Mouse (Mus musculus) intestine, postnatal 0 days (tissue): ENCODE measurements around the gene Fbln1. TPM values are rescaled to one million over a fixed set of nuclear protein-coding genes. Genes with fewer than 3 reads are reported as not detected.

ENCODE experiments used
- ATAC-seq: fragments of 200-750 bp; cut with Nextera tagmentation; 2 replicates; pipeline ENCODE4 v1.8.0; 2017; ENCODE audit warnings: mild to moderate bottlenecking, moderate TSS enrichment, moderate library complexity
- H3K27ac ChIP-seq: fragments of 300-500 bp; sonication (generic); 2 replicates; pipeline ENCODE4 v1.5.1; 2014; ENCODE audit warnings: mild to moderate bottlenecking, low read depth, low read length, moderate library complexity
- H3K27me3 ChIP-seq: fragments of 300-500 bp; sonication (generic); replicated peaks from 2 replicates; pipeline ENCODE4 v1.6.1; 2014; ENCODE audit warnings: low read length, mixed read lengths; ENCODE audit not compliant: control insufficient read depth, insufficient read depth
- H3K36me3 ChIP-seq: fragments of 300-500 bp; sonication (generic); 2 replicates; pipeline ENCODE4 v1.6.1; 2014; ENCODE audit warnings: mild to moderate bottlenecking, moderate library complexity; ENCODE audit not compliant: control insufficient read depth, insufficient read depth
- H3K4me1 ChIP-seq: fragments of 300-500 bp; sonication (generic); replicated peaks from 2 replicates; pipeline ENCODE4 v1.6.1; 2014; ENCODE audit warnings: antibody characterized with exemption, low read length, mixed read lengths; ENCODE audit not compliant: control insufficient read depth, insufficient read depth
- H3K4me2 ChIP-seq: fragments of 300-500 bp; sonication (generic); replicated peaks from 2 replicates; pipeline ENCODE4 v1.6.1; 2014; ENCODE audit warnings: low read depth, mild to moderate bottlenecking, moderate library complexity
- H3K4me3 ChIP-seq: fragments of 300-500 bp; sonication (generic); 2 replicates; pipeline ENCODE4 v1.5.1; 2014; ENCODE audit warnings: low read depth, low read length
- H3K9ac ChIP-seq: fragments of 300-500 bp; sonication (generic); 2 replicates; pipeline ENCODE4 v1.6.1; 2014; ENCODE audit warnings: mild to moderate bottlenecking, low read depth, low read length
- H3K9me3 ChIP-seq: fragments of 300-500 bp; sonication (generic); 2 replicates; pipeline ENCODE4 v1.6.1; 2016; ENCODE audit warnings: mixed run types; ENCODE audit not compliant: control insufficient read depth
- CTCF ChIP-seq: sonication (generic); IDR thresholded peaks from 2 replicates; pipeline ENCODE4 v1.5.1; 2016; ENCODE audit warnings: low read depth, mild to moderate bottlenecking, control low read depth, antibody characterized with exemption, moderate library complexity
- whole genome bisulfite sequencing: fragments of 180-500 bp; shearing (Covaris S2); extraction: QIAGEN DNeasy Blood & Tissue Kit; methylation state at CpG from one replicate; pipeline ENCODE4 v1.1.7; 2014; 5-methylcytosine and 5-hydroxymethylcytosine counted together
- polyA plus RNA-seq: library from polyadenylated mRNA; unstranded; fragments of >200 nt; fragmentation: Nextera tagmentation; extraction: Ambion mirVana; gene quantifications from 2 replicates; pipeline ENCODE4 v1.2.1, GENCODE M21; 2015

Fbln1 gene
- polyA plus RNA-seq, 1 experiment from 2014 or later = 97.9 TPM

DNA sequence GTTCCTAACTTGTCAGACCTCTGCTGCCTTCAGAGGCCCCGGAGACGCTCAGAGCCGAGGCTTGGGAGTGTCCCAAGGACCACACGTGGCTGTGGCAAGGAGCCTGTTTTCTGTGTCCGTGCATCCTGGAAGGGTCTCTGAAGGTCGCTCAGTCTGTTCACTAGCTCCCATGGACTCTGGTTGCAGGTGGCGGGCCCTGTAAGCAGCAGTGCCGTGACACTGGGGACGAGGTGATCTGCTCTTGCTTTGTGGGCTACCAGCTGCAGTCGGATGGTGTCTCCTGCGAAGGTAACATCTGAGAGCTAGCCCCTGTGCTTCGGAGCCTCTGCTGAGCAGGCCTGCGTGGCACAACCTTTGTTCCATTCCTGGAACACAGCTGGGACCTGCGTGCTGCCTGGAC lies 24.9 kb downstream of the Fbln1 start:
- Histone ChIP-seq H3K9me3 (no peaks in the 10 kb centered on the region), H3K36me3 (peaks cover 16% of the 10 kb centered on the region; the same call in 1 of the 2 replicates), H3K4me2 (no peak overlapping the region; the same call in 1 of the 2 replicates), H3K27ac (peak overlapping the region; percentile 92), H3K4me3 (no peak overlapping the region), H3K9ac (no peak overlapping the region), H3K27me3 (no peaks in the 10 kb centered on the region), H3K4me1 (peaks cover 13% of the 10 kb centered on the region)
- no peak; the same call in 1 of the 2 replicates for TF ChIP-seq CTCF
- ATAC-seq = peak; percentile 23; the same call in 1 of the 2 replicates
- WGBS = 69% methylated on average over 14 of the region's 14 CpGs

DNA sequence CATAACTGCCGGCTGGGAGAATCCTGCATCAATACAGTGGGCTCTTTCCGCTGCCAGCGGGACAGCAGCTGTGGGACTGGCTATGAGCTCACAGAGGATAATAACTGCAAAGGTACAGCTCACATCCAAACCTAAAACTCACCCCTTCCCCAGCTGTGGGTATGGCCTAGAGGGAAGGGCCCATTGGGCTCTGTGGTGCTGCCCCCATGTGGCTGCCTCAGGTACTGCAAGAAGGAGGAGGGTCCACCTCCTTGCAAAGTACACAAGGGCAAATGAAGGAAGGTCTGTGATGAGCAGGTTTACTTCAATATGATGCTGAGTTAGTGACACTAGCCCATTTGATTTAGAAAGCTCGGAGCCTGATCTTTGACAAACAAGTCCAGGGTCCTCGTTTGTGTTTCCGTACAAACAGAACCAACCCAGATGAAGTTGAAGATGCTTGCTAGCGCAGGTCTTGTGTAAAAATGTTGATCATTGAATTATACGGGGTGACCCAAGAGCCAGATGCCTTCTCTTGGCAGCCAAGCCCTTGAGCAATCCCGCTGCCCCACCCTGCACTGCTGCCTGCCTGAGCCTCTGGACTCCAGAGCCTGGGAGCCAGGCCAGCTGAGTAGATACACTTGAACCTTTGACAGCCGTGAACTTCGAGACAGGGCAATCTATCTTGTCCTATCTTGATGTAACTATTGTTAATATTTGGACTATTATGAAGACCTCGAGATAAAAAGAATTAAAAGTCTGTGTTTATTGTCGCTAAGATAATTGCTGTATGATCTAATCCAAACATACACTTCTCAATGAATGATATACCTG lies 25.9 kb downstream of the Fbln1 start:
- no peaks in the 10 kb centered on the region for H3K9me3 ChIP-seq
- no peak overlapping the region for H3K4me2 ChIP-seq
- no peaks in the 10 kb centered on the region for H3K27me3 ChIP-seq
- H3K9ac ChIP-seq = no peak overlapping the region
- no peak overlapping the region for H3K4me3 ChIP-seq
- peak; percentile 66 for ATAC-seq
- H3K36me3 ChIP-seq = peaks cover 18% of the 10 kb centered on the region; the same call in 1 of the 2 replicates
- TF ChIP-seq CTCF = peak; percentile 96
- peaks cover 13% of the 10 kb centered on the region for H3K4me1 ChIP-seq
- 44% methylated on average over 13 of the region's 13 CpGs for WGBS
- peak overlapping the region; percentile 92 for H3K27ac ChIP-seq

DNA sequence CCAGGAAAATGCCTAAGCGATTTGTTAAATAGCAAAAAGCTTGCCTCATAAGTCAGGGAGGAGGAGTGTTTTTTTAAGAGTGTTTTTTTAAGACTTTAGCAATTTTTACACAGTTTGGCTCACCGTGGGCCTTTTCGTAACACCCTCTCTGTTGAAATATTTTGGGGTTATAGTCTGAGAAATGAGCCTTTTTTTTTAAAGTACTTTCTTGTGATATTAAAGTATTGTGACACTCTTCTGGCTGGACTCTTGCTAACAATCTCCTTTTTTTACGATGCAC lies 26.4 kb downstream of the Fbln1 start:
- no peak for TF ChIP-seq CTCF
- WGBS = 36% methylated on average over 4 of the region's 4 CpGs
- Histone ChIP-seq H3K36me3 (peaks cover 18% of the 10 kb centered on the region; the same call in 1 of the 2 replicates), H3K27me3 (no peaks in the 10 kb centered on the region), H3K27ac (peak overlapping the region; percentile 92), H3K4me2 (no peak overlapping the region), H3K4me3 (no peak overlapping the region), H3K9ac (no peak overlapping the region), H3K4me1 (peaks cover 13% of the 10 kb centered on the region), H3K9me3 (no peaks in the 10 kb centered on the region)
- no peak for ATAC-seq

DNA sequence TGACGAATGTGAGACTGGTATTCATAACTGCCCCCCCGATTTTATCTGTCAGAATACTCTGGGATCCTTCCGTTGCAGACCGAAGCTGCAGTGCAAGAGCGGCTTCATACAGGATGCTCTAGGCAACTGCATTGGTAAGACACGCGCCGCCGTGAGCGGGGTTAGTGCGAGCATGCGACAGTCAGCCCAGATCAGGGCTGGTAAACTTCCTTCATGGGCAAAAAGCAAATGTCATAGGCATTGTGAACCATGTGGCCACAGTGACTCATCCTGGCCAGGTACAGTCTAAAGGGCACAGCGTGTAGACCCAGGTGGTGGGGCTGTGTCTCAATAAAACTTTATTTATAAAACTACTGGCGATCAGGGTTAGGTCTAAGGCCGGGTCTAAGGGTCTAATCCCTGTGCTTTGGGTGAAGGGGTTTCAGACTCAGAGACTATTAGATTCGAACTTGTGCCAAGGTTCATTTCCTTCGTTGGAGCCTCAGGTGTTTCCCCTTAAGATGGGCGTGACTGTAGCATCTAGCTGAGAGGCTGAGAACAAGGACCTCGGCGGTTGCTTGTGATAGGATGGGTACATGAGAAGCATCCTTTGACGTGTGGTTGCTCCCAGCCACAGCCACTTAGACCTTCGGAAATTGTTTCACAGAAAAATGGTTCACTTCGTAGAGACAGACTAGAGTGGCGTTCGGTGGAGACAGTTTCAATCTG lies 26.9 kb downstream of the Fbln1 start:
- H3K27me3 ChIP-seq = no peaks in the 10 kb centered on the region
- ATAC-seq = peak; percentile 74
- H3K4me1 ChIP-seq = peaks cover 13% of the 10 kb centered on the region
- H3K9me3 ChIP-seq = no peaks in the 10 kb centered on the region
- no peak overlapping the region for H3K9ac ChIP-seq
- no peak overlapping the region for H3K4me3 ChIP-seq
- H3K36me3 ChIP-seq = peaks cover 20% of the 10 kb centered on the region; the same call in 1 of the 2 replicates
- peak overlapping the region; percentile 92 for H3K27ac ChIP-seq
- H3K4me2 ChIP-seq = peak overlapping the region; percentile 30; the same call in 1 of the 2 replicates
- no peak for TF ChIP-seq CTCF
- 55% methylated on average over 25 of the region's 25 CpGs for WGBS

DNA sequence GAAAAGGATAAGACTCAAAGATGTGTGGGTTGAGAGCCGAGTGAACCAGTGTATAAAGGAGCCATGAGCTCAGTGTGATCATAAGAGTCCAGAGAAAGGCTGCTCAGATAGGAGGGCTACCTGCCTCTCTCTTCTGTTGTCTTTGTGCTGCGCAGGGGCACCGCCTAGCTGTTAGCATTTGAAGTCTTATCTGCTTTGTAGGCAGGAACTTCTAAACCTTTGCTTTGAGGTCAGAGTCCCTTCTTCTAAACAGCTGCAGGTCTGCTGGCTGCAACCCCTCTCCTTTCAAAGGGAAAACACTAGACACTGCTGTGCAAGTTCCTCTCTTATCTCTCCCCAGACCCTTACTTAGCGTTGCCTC lies 27.5 kb downstream of the Fbln1 start:
- H3K36me3 ChIP-seq = peaks cover 21% of the 10 kb centered on the region
- peak overlapping the region; percentile 92 for H3K27ac ChIP-seq
- no peak overlapping the region for H3K9ac ChIP-seq
- no peak overlapping the region for H3K4me3 ChIP-seq
- peaks cover 13% of the 10 kb centered on the region for H3K4me1 ChIP-seq
- WGBS = 42% methylated on average over 4 of the region's 4 CpGs
- H3K9me3 ChIP-seq = no peaks in the 10 kb centered on the region
- H3K27me3 ChIP-seq = no peaks in the 10 kb centered on the region
- peak; percentile 62 for TF ChIP-seq CTCF
- peak; percentile 48 for ATAC-seq
- H3K4me2 ChIP-seq = peak overlapping the region; percentile 30; the same call in 1 of the 2 replicates

DNA sequence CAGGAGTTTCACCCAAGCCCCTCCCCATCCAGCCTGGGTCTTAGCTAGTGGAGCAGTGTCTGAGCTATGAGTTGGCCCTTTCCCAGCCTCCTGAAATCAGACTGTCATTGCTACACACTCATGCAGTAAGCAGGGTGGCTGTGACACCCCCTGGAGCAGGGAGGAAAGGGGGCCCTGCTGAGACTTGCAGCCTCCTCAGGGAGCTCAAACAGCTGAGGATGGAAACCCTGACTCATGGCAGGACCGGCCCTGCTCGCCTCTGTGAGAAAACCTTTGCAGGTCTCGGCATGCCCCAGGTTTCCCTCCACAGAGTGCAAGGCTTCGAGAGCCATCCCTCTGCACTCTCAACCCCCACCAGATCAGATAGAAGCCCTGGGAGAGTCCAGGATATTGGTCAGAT lies 27.9 kb downstream of the Fbln1 start:
- Histone ChIP-seq H3K27me3 (no peaks in the 10 kb centered on the region), H3K36me3 (peaks cover 23% of the 10 kb centered on the region), H3K4me3 (no peak overlapping the region), H3K4me1 (peaks cover 13% of the 10 kb centered on the region), H3K4me2 (peak overlapping the region; percentile 30; the same call in 1 of the 2 replicates), H3K9me3 (no peaks in the 10 kb centered on the region), H3K27ac (peak overlapping the region; percentile 92), H3K9ac (no peak overlapping the region)
- no peak for ATAC-seq
- TF ChIP-seq CTCF = no peak
- WGBS = 51% methylated on average over 4 of the region's 4 CpGs
